Mouse (Mus musculus) frontal cortex, postnatal 14 days (tissue): ENCODE measurements around the gene Ppm1j.
"Not testable (repeated sequence)": the region's sequence is repeated elsewhere in the genome, so short reads cannot be mapped to it uniquely, and the experiment has no call there.

Experiments used
- DNase-seq, 2 experiments: peaks; one replicate each; pipeline ENCODE4 v3.0.0; 2022; ENCODE audit warnings: low spot score in 2 of 2

Gene Ppm1j

DNA sequence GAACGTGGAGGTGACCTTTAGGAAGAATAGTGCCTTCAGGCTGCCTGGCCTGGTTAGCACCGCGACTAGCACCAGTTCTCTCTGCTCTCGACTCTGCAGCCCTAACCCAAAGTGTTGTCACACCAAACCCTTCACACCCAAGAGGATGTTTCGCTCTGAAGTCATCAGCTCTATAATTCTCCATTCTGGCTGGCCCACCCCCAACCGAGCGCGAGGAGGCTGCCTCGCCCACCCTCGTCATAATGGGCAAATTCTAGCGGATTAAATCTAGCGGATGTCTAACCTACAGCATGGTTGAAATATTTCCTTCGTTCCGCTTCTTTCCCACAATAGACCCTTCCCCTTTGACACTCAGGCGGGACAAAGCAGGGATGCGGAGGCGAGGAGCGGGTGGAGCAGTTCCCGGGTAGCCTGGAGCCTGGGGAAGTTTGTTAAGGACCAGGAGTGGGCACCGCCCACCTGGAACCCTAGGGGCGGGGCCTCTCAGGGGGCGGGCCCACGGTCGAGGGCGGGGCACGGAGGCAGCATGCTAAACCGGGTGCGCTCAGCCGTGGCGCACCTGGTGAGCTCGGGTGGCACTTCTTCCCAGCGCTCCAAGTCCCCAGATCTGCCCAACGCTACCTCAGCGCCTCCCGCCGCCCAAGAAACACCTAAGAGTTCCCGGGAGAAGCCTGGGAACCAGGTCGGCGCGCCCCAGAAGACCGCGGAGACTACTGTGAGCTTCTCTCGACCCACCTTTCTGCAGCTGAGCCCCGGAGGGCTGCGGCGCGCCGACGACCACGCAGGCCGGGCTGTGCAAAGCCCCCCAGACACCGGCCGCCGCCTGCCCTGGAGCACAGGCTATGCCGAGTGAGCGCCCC lies at the start of gene Ppm1j:
Gene Ppm1j (plus strand): TSS at position 496 of the 860 bp plus-strand sequence.
- DNase-seq: no peak

- DNase-seq: no peak
Measured at GRCm38 (mm10) chr3:104732907-104733306, 47.9 kb upstream of the Ppm1j start.

DNA sequence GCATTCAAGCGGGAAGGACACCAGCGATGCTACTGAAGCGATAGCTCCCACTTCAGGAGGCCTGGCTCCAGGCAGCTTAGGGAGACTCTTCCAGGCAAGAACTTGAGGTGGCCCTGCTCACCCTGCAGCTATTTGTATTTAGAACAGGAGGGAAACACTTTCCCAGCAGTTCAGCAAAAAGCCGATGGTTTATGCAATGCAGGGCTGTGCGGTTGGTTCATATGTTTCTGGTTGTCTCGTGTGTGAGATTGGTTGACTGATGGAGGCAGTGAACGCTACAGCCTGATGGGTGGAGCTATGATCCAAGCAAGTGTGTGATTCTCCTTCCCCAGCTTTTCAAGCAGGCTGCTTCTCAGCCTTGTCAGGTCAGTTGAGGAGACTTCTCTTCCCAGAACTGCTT lies 46.2 kb upstream of the Ppm1j start:
- no peak for DNase-seq

DNA sequence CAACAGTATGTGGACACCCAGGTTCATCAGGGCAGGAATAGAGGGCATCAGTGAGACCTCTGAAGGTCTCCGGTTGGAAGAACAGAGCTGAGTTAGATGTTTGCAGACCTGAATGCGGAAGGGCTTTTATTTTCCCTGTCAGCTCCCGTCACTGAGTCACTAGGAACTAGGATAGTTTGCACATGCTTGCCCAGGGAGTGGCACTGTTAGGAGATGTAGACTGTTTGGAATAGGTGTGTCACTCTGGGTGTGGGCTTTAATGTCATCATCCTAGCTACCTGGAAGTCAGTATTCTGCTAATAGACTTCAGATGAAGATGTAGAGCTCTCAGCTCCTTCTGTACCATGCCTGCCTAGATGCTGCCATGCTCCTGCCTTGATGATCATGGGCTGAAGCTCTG lies 38.9 kb upstream of the Ppm1j start:
- DNase-seq: no peak

GRCm38 (mm10) chr3:104743161-104743560 lies 37.7 kb upstream of the Ppm1j start:
- DNase-seq: no peak

DNA sequence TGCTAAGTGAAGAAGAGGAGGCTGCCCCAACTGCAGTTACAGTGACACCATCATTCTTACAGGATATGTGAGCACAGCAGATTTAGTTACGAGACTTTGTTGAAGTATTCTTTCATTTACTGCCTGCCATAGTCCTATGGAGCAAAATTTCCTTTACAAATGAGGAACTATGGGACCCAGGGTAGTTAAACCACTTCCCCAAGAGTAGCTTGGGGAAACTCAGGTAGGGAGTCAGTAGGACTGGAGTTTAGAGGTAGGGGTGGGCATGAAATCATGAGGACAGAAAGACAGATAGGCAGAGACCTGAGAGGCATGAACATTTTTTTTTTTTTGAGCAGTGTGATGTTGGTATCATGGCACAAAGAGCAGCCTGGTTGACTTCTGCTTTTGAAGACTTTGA lies 37.0 kb upstream of the Ppm1j start:
- DNase-seq: no peak

DNA sequence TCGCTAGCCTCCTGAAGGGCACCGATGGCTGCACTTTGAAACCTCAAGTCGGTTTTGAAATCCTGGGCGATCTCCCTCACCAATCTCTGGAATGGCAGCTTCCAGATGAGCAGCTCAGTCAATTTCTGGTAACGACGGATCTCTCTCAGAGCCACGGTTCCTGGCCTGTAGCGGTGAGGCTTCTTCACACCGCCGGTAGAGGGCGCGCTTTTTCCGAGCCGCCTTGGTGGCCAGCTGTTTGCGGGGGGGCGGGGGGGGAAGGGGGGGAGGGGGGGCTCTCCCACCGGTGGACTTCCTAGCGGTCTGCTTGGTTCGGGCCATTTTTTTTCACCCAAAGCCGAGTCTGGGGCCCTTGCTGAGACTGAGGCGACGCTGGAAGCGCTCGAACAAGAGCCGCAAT lies 28.0 kb upstream of the Ppm1j start:
- not testable (repeated sequence) for DNase-seq

GRCm38 (mm10) chr3:104758406-104758805 lies 22.4 kb upstream of the Ppm1j start:
- DNase-seq: peak; percentile 18 to 58

GRCm38 (mm10) chr3:104758869-104759268 lies 22.0 kb upstream of the Ppm1j start:
- DNase-seq: no peak

DNA sequence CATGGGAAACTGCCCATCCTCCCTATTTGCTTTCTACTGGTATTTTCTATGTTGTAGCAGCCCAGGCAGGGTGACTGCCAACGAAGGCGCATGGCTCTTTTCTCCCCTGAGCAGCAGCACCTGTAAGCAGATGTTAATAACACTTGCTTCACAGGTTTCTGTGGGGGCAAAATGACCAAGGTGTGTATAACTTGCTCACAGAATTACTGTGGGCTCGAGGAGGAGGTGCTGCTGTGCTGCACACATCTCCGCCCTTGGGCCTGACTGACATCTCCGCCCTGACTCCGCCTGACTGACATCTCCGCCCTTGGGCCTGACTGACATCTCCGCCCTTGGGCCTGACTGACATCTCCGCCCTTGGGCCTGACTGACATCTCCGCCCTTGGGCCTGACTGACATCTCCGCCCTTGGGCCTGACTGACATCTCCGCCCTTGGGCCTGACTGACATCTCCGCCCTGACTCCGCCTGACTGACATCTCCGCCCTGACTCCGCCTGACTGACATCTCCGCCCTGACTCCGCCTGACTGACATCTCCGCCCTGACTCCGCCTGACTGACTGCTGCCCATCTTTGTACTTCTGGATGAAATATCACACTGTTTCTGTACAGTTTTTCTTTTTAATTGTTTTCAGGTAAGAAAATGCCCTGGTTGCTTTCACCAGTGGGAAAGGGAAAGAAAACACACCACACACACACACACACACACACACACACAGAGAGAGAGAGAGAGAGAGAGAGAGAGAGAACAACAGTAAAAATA lies 18.6 kb upstream of the Ppm1j start:
- not testable (repeated sequence) for DNase-seq

DNA sequence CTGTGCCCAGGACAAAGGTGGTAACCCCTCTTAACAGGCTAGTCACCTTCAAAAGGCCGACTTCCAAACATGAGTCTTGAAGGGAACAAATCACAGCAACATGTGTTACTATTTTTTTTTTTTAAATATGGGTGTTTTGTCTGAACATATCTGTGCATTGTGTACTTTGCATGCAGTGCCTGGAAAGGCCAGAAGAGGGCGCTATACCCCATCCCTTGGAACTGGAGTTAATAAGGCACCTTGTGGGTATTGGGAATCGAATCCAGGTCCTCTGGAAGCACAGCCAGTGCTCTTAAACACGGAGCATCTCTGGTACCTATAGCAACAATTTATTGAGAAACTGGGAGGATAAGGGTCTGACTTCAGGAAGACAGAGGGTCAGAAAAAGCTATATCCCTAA lies 15.8 kb upstream of the Ppm1j start:
- DNase-seq: no peak

DNA sequence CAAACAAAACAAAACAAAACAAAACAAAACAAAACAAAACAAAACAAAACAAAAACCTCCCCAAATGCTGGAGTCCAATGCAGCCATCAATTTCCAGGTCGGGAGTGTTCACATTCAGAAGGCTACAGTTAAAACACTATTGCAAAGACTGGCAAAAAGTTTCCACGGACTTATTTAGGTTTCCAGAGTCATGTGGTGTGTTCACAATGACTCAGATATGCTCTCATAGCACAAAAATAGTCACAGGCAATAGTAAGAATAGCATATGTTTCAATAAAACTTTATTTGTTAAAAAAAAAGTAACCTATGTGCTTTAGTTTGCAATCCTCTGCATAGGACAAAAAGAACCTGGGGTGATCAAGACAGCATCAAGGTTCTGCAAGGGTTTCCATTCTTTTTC lies 13.7 kb upstream of the Ppm1j start:
- DNase-seq: no peak

DNA sequence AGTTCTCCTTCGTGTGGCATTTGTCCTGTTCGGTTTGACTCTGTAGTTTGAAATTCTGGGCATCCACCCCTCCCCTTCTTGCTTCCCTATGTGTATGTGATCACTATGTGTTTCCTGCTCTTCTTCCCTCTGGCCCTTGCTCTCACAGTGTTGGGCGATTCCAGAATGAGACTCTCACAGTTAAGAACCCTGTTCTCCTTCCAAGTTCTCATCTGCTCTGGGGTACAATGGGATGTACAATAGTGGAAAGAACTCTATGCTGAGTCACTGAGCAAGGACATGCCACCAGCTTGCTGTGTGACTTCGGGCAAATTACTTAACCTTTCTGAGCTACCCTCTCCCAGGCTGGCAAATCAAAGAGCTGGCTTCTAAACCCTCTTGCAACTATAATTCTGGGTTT lies 13.1 kb upstream of the Ppm1j start:
- DNase-seq: no peak

- DNase-seq: no peak
Measured at GRCm38 (mm10) chr3:104769135-104769534, 11.7 kb upstream of the Ppm1j start.

DNA sequence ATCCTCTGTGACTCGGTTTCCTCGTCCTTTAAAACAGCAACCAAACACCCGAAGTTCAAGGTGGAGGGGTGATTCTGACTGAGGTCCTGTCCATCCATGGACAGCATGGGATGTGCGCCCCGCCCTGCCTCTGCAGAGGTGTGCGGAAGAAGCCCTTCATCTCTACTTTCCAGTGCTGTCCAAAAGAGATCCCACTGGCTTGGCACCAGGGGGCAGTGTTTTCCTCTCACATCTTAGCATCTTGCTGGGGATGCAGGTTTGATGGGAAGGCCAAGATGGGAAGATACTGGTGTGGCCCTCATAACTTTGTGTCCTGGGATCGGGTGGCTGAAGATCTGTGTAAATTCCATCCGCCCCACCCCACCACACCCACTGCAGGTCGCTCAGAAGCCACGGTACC lies 10.8 kb upstream of the Ppm1j start:
- no peak for DNase-seq

GRCm38 (mm10) chr3:104770918-104771317 lies 9.9 kb upstream of the Ppm1j start:
- no peak for DNase-seq

GRCm38 (mm10) chr3:104771460-104771859 lies 9.4 kb upstream of the Ppm1j start:
- no peak for DNase-seq

DNA sequence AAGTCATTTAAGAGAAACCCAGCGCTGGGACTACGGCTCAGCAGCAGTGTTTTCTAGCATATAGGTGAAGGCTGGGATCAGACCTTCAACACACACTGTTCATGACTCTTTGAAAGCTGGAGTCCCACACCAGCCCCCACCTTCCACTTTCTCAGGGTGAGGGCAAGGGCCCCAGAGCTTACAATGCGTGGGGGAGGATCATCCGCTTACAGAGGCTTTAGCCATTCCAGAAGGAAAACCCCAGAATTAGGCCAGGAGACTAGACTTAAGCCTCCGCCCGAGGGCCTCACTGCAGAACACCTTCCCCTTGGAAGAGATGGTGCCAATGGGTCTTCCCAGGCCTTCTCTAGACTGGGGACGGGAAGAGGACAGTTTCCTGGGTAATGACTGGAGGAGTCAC lies 7.6 kb upstream of the Ppm1j start:
- no peak for DNase-seq

- no peak for DNase-seq
Measured at GRCm38 (mm10) chr3:104777342-104777741, 3.5 kb upstream of the Ppm1j start.

DNA sequence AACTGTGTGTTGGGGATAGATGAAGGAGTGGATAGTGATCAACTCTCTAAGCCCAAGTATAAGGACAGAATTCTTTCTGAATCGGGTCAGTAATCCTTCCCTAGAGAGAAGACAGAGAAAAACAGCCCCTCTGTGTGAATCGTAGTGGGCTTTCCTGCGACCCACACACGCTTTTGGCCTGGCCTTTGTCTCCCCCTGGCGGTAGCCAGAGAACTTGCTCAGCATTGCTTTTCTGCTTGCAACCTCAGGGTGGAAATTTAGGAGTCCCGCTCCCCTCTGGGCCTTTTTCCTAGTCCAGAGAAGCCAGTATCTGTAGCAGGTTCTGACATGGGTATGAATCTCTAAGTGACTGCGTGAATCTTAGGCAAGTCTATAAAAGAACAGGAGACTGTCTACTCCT lies 907 bp upstream of the Ppm1j start:
- no peak for DNase-seq

DNA sequence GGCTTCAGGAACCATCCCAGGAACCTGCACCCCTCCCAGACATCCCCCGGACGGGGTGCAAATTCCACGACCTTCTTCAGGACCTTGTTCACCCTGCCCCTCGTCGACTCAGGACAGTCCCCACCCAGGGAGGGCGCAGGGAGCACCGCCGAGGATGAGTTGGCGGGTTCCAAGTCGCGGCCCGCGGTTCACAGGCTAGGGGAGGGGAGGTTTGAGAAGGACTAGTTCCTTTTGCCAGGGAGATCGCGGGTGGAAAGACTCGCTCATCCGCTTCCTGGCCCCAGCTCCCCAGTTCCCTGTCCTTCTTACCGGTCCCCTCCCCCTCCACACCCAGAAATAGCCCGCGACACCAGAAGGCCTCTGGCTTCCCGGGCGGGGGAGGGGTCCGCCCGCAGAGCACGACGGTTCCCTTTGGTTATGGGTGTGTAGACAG lies 631 bp downstream of the Ppm1j start, which contains the start of gene Fam19a3:
Gene Fam19a3 (minus strand): TSS at position 370 of the 433 bp plus-strand sequence.
- DNase-seq: no peak

GRCm38 (mm10) chr3:104782061-104782681 lies 1.3 kb downstream of the Ppm1j start:
- DNase-seq: no peak
